Mouse (Mus musculus) embryo, embryonic 10.5 days (tissue): ENCODE data around the gene Gtf2ird1.

Source experiments
- DNase-seq: peaks from one replicate; pipeline ENCODE4 v3.0.0-alpha.2; 2015; ENCODE audit warnings: low spot score

The Gtf2ird1 gene

DNA sequence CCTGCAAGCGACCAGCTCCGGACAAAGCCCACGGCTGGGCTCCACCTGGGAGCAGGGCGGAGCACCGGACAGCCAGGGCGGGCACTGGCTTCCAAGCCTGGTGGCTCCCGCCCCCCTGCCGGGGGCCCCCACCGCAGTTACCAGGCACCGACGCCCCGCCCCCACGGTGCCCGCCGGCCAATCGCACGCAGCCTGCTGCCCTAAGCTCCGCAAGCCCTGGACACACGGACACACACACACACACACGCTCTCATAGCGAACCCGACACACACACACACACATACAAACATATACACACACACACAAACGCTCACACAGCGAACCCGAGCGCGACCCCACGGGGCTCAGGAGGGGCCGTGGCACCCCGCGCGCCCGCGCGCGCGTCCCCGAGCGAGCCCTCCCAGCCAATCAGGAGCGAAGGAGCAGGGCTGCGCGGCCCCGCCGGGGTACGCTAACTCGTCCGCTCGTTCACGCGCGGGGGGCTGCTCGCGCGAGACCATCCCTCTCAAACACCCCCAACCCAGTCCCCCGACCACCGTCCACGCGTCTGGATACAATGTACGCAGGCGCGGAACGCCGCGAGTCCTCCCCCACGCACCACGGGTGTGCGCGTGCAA lies 143.0 kb downstream of the Gtf2ird1 start:
- peak; percentile 96 for DNase-seq

DNA sequence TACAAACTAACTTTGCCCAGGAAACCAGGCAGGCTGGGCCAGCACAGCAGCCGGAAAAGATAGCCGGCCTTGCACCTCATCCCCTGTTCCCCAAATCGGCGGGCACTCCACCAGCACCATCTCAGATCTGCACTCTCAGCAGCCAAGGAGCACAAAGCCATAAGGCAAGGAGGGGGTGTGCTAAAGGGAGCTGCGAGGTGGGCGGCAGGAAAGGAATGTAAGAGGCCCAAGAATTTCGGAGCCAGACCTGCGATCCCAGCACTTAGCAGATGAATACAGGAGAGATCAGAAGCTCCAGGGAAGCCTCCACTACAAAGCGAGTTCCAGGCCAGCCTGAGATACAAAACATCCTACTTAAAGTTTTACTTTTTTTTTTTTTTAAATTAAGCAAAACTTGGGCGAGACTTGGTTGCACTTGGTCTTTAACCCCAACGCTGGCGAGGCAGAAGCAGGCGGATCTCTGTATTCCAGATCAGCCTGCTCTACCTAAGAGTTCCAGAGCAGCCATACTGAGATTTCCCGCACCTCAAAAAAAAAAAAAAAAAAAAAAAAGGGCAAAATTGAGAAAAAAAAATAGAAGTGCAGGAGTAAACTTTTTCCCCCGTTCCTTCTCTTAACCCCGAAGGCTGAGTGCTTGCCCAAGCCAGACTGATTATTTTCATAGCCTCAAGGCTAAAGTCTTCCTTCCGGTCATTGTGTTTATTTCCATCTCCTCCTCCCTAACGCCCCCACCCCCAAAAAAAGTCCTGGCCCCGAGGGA lies 143.6 kb downstream of the Gtf2ird1 start:
- DNase-seq, result peak; percentile 62

DNA sequence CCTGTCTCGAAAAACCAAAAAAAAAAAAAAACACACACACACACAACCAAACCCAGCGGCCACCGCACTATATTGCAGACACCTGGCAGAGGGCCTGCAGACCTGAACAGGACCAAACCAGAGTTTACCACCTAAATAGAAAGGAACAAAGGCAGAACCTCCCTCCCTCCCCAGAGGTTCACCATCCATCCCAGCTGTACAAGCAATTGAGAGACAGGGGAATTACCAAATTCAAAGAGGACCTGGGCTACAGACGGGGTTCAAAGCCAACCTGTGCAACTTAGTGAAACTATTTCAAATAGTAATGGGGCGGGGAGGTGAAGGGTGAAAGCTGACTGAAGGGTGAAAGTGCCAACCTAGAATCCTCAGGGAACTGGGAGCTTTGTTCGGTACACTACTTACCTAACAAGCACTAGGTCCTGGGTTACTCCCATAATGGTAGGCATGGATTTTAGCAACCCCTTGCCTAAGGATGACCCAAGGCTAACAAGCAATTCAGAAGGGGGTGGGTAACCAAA lies 144.6 kb downstream of the Gtf2ird1 start:
- no peak for DNase-seq

DNA sequence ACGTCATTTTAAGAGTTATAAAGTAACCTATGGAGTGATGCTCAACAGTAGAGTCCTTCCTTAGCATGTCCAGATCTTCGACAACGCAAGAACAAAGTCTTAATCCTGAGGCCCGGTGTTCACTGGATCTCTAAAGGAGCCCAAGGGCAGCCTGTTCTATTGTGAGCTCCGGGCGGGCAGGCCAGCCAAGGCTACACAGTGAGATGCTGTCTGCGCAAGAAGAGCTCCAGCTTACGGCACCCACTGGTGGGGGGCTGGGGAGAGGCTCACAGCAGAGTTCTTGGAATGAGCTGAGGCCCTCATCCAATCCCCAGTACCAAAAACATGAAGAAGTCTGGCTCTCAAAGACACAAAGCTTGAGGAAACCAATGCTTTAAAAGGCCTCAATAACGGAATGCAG lies 146.3 kb downstream of the Gtf2ird1 start:
- DNase-seq, result no peak

DNA sequence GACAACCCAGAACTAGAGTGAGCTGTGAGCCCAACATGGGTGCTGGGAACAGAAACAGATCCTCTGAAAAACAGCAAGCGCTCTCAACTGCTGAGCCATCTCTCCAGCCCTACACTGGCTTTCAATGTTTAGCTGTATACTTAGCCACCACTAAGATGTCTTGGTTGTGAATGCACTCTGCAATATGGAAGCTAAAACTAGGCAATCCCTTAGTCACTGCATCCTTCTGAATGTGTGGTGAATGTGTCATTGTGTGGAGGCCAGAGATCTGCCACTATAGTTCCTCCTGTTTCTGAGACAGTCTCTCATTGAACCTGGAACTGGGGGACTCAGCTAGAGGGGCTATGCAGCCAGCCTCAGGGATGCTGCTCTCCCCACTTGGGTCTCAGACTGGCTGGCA lies 147.2 kb downstream of the Gtf2ird1 start:
- no peak for DNase-seq
